Mouse (Mus musculus): ENCODE data around the gene Tmem125. TPM values are rescaled to one million over a fixed set of nuclear protein-coding genes. Genes with fewer than 3 reads are reported as not detected.

Gene Tmem125
- polyA plus RNA-seq, 2 experiments, result 6.0 to 11.1 TPM

GRCm38 (mm10) chr4:118579313-118579712, 35.5 kb upstream of the Tmem125 start:
- Histone ChIP-seq H3K4me3 (replicated peaks; ENCODE audit: low read length) (no peak overlapping the region), H3K27ac (replicated peaks; ENCODE audit: low read depth, low read length) (no peak overlapping the region), H3K9me3 (ENCODE audit: control insufficient read depth, low read length) (no peaks in the 10 kb centered on the region), H3K4me2 (replicated peaks; ENCODE audit: low read depth, low read length, severe bottlenecking) (no peak overlapping the region), H3K27me3 (ENCODE audit: control insufficient read depth, insufficient read depth, low read length) (no peaks in the 10 kb centered on the region), H3K9ac (ENCODE audit: low read depth, low read length, severe bottlenecking) (no peak overlapping the region), H3K36me3 (ENCODE audit: control insufficient read depth, insufficient read depth, low read length) (no peaks in the 10 kb centered on the region), H3K4me1 (ENCODE audit: control insufficient read depth, insufficient read depth, low read length) (no peaks in the 10 kb centered on the region)
- ATAC-seq (ENCODE audit: low FRiP score, low read depth), result no peak
- DNase-seq (ENCODE audit: low spot score), result no peak
- WGBS, result 55% methylated on average over 13 of the region's 13 CpGs
- TF ChIP-seq POLR2A (IDR thresholded peaks at IDR 0.05; ENCODE audit: borderline replicate concordance, extremely low read depth, insufficient read depth, insufficient read length), result no peak

DNA sequence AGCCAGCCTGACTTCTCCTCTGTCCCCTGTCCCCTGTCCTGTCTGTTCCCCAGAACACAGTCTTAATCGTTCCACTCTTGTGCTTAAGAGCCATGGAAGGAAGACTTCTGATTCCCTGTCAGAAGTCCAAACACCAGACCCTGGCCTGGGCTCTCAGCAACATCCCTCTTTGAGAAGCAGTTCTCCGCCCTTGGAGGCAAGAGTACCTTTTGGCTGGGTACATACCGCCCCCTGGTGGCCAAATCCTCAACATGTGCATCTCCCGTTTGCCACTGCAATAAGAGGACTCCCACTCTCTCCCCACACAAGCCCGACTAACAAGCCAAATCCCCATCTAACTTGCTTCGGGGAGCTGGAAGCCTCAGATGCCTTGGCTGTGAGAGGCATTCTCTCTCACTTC, 32.3 kb upstream of the Tmem125 start:
- Histone ChIP-seq H3K4me3 (replicated peaks; ENCODE audit: low read length) (no peak overlapping the region), H3K27ac (replicated peaks; ENCODE audit: low read depth, low read length) (no peak overlapping the region), H3K4me2 (replicated peaks; ENCODE audit: low read depth, low read length, severe bottlenecking) (no peak overlapping the region), H3K9me3 (ENCODE audit: control insufficient read depth, low read length) (no peaks in the 10 kb centered on the region), H3K4me1 (ENCODE audit: control insufficient read depth, insufficient read depth, low read length) (no peaks in the 10 kb centered on the region), H3K36me3 (ENCODE audit: control insufficient read depth, insufficient read depth, low read length) (no peaks in the 10 kb centered on the region), H3K9ac (ENCODE audit: low read depth, low read length, severe bottlenecking) (no peak overlapping the region), H3K27me3 (ENCODE audit: control insufficient read depth, insufficient read depth, low read length) (no peaks in the 10 kb centered on the region)
- ATAC-seq (ENCODE audit: low FRiP score, low read depth) (peak; percentile 57; the same call in 1 of the 2 replicates), DNase-seq (ENCODE audit: low spot score) (peak; percentile 88)
- 7% methylated on average over 6 of the region's 6 CpGs for WGBS
- TF ChIP-seq POLR2A (IDR thresholded peaks at IDR 0.05; ENCODE audit: borderline replicate concordance, extremely low read depth, insufficient read depth, insufficient read length), result no peak

GRCm38 (mm10) chr4:118571441-118571840, 27.6 kb upstream of the Tmem125 start:
- 78% methylated on average over 15 of the region's 15 CpGs for WGBS
- ATAC-seq (ENCODE audit: low FRiP score, low read depth), result no peak

GRCm38 (mm10) chr4:118569320-118569719, 25.5 kb upstream of the Tmem125 start:
- DNase-seq (ENCODE audit: low spot score), result no peak
- Histone ChIP-seq H3K9me3 (ENCODE audit: control insufficient read depth, low read length) (no peaks in the 10 kb centered on the region), H3K27ac (replicated peaks; ENCODE audit: low read depth, low read length) (no peak overlapping the region), H3K36me3 (ENCODE audit: control insufficient read depth, insufficient read depth, low read length) (no peaks in the 10 kb centered on the region), H3K27me3 (ENCODE audit: control insufficient read depth, insufficient read depth, low read length) (no peaks in the 10 kb centered on the region), H3K4me3 (replicated peaks; ENCODE audit: low read length) (no peak overlapping the region), H3K4me1 (ENCODE audit: control insufficient read depth, insufficient read depth, low read length) (peaks cover 3% of the 10 kb centered on the region), H3K4me2 (replicated peaks; ENCODE audit: low read depth, low read length, severe bottlenecking) (no peak overlapping the region), H3K9ac (ENCODE audit: low read depth, low read length, severe bottlenecking) (no peak overlapping the region)
- no peak for ATAC-seq (ENCODE audit: low FRiP score, low read depth)
- no peak for TF ChIP-seq POLR2A (IDR thresholded peaks at IDR 0.05; ENCODE audit: borderline replicate concordance, extremely low read depth, insufficient read depth, insufficient read length)
- WGBS, result 68% methylated on average over 23 of the region's 23 CpGs

More at GRCm38 (mm10) chr4:118571441-118571840, 27.6 kb upstream of the Tmem125 start:
- Histone ChIP-seq H3K4me1 (ENCODE audit: control insufficient read depth, insufficient read depth, low read length) (no peaks in the 10 kb centered on the region), H3K9ac (ENCODE audit: low read depth, low read length, severe bottlenecking) (no peak overlapping the region), H3K4me2 (replicated peaks; ENCODE audit: low read depth, low read length, severe bottlenecking) (no peak overlapping the region), H3K27ac (replicated peaks; ENCODE audit: low read depth, low read length) (no peak overlapping the region), H3K4me3 (replicated peaks; ENCODE audit: low read length) (no peak overlapping the region), H3K36me3 (ENCODE audit: control insufficient read depth, insufficient read depth, low read length) (no peaks in the 10 kb centered on the region), H3K27me3 (ENCODE audit: control insufficient read depth, insufficient read depth, low read length) (no peaks in the 10 kb centered on the region), H3K9me3 (ENCODE audit: control insufficient read depth, low read length) (no peaks in the 10 kb centered on the region)
- TF ChIP-seq POLR2A (IDR thresholded peaks at IDR 0.05; ENCODE audit: borderline replicate concordance, extremely low read depth, insufficient read depth, insufficient read length), result no peak
- no peak for DNase-seq (ENCODE audit: low spot score)

DNA sequence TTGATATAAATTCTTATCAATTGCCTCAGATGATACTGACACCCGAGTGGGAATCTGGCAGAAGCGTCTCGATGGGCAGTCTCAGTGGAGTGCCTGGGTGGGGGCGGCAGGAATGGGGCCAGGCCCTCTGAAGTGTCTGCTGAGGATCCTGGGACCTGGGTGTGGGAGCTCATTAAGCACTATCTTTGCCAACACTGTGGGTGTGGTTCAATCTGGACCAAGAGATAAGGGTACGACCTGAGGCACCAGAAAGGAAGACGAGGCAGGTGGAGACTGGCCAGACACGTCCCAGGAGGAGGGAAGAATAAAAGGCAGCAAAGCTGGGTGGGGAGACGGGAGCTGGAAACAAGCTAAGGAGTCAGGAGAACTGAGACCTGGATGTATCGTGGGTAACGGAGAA, 24.9 kb upstream of the Tmem125 start:
- H3K9me3 ChIP-seq (ENCODE audit: control insufficient read depth, low read length), result no peaks in the 10 kb centered on the region
- TF ChIP-seq POLR2A (IDR thresholded peaks at IDR 0.05; ENCODE audit: borderline replicate concordance, extremely low read depth, insufficient read depth, insufficient read length), result no peak
- DNase-seq (ENCODE audit: low spot score) (no peak), ATAC-seq (ENCODE audit: low FRiP score, low read depth) (no peak)
- peaks cover 8% of the 10 kb centered on the region for H3K4me1 ChIP-seq (ENCODE audit: control insufficient read depth, insufficient read depth, low read length)
- no peaks in the 10 kb centered on the region for H3K36me3 ChIP-seq (ENCODE audit: control insufficient read depth, insufficient read depth, low read length)
- H3K4me2 ChIP-seq (replicated peaks; ENCODE audit: low read depth, low read length, severe bottlenecking), result no peak overlapping the region
- H3K4me3 ChIP-seq (replicated peaks; ENCODE audit: low read length), result no peak overlapping the region
- H3K27me3 ChIP-seq (ENCODE audit: control insufficient read depth, insufficient read depth, low read length), result no peaks in the 10 kb centered on the region
- no peak overlapping the region for H3K9ac ChIP-seq (ENCODE audit: low read depth, low read length, severe bottlenecking)
- H3K27ac ChIP-seq (replicated peaks; ENCODE audit: low read depth, low read length), result no peak overlapping the region
- WGBS, result 68% methylated on average over 10 of the region's 10 CpGs

DNA sequence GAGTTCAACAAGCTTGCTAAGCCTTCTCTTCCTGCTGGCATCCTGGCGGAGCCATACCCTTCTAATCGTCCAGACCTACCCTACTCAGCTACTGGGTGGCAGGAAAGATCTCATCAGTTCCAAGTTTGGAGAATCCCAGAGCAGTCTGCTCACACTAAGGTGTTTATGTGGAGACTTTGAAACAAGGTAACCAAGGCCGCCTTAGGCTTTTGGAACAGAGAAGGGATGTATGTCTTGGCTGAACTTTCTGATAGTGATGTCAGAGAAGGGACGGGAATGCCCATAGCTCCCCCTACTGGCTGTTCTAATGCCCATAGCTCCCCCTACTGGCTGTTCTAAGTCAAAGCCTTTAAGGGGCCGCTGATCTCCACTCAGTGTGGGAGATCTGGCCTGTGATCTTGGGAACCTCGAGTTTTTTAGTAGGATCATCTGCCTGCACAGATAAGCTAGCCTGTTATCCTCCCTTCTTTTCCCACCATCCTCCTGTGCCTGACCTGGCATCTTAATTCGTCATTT, 22.4 kb upstream of the Tmem125 start:
- no peak overlapping the region for H3K27ac ChIP-seq (replicated peaks; ENCODE audit: low read depth, low read length)
- H3K27me3 ChIP-seq (ENCODE audit: control insufficient read depth, insufficient read depth, low read length), result no peaks in the 10 kb centered on the region
- no peak overlapping the region for H3K9ac ChIP-seq (ENCODE audit: low read depth, low read length, severe bottlenecking)
- no peak for ATAC-seq (ENCODE audit: low FRiP score, low read depth)
- TF ChIP-seq POLR2A (IDR thresholded peaks at IDR 0.05; ENCODE audit: borderline replicate concordance, extremely low read depth, insufficient read depth, insufficient read length), result no peak
- no peaks in the 10 kb centered on the region for H3K36me3 ChIP-seq (ENCODE audit: control insufficient read depth, insufficient read depth, low read length)
- H3K4me1 ChIP-seq (ENCODE audit: control insufficient read depth, insufficient read depth, low read length), result peaks cover 8% of the 10 kb centered on the region
- H3K4me3 ChIP-seq (replicated peaks; ENCODE audit: low read length), result no peak overlapping the region
- WGBS, result 29% methylated on average over 7 of the region's 7 CpGs
- H3K4me2 ChIP-seq (replicated peaks; ENCODE audit: low read depth, low read length, severe bottlenecking), result no peak overlapping the region
- peaks cover 3% of the 10 kb centered on the region for H3K9me3 ChIP-seq (ENCODE audit: control insufficient read depth, low read length)
- peak; percentile 77 for DNase-seq (ENCODE audit: low spot score)

All from limb, embryonic 14.5 days (tissue).